Mouse (Mus musculus): Measurements from ENCODE around the gene Pwp2. TPM values are rescaled to one million over a fixed set of nuclear protein-coding genes. Genes with fewer than 3 reads are reported as not detected.
"Not testable (repeated sequence)": the region's sequence is repeated elsewhere in the genome, so short reads cannot be mapped to it uniquely, and the experiment has no call there.

The Pwp2 gene
- polyA plus RNA-seq, 1 experiment = 17.2 TPM

- TF ChIP-seq CTCF (IDR thresholded peaks at IDR 0.05; ENCODE audit: borderline replicate concordance, insufficient read depth, low read depth, low read length) = no peak
- no peak for TF ChIP-seq POLR2A (IDR thresholded peaks at IDR 0.05; ENCODE audit: borderline replicate concordance, insufficient read depth, low read length)
- 98% methylated on average over 2 of the region's 2 CpGs for WGBS
These were observed 56.3 kb downstream of the Pwp2 start for GRCm38 (mm10) chr10:78128647-78129046.

GRCm38 (mm10) chr10:78127931-78128330, 57.0 kb downstream of the Pwp2 start:
- WGBS = 73% methylated on average over 1 of the region's 1 CpGs
- Histone ChIP-seq H3K4me1 (ENCODE audit: control insufficient read depth, insufficient read depth, low read length) (peaks cover 7% of the 10 kb centered on the region), H3K27ac (ENCODE audit: insufficient read depth, low read length) (no peak overlapping the region), H3K27me3 (ENCODE audit: control insufficient read depth, insufficient read depth, low read length) (no peaks in the 10 kb centered on the region), H3K4me3 (replicated peaks; ENCODE audit: insufficient read depth, low read depth, low read length) (no peak overlapping the region)
- no peak for TF ChIP-seq CTCF (IDR thresholded peaks at IDR 0.05; ENCODE audit: borderline replicate concordance, insufficient read depth, low read depth, low read length)
- TF ChIP-seq POLR2A (IDR thresholded peaks at IDR 0.05; ENCODE audit: borderline replicate concordance, insufficient read depth, low read length) = no peak
- no peak for DNase-seq

More at GRCm38 (mm10) chr10:78128647-78129046, 56.3 kb downstream of the Pwp2 start:
- peaks cover 7% of the 10 kb centered on the region for H3K4me1 ChIP-seq (ENCODE audit: control insufficient read depth, insufficient read depth, low read length)
- H3K27ac ChIP-seq (ENCODE audit: insufficient read depth, low read length) = no peak overlapping the region
- no peak for DNase-seq
- no peak overlapping the region for H3K4me3 ChIP-seq (replicated peaks; ENCODE audit: insufficient read depth, low read depth, low read length)
- H3K27me3 ChIP-seq (ENCODE audit: control insufficient read depth, insufficient read depth, low read length) = no peaks in the 10 kb centered on the region

- 70% methylated on average over 9 of the region's 9 CpGs for WGBS
- Histone ChIP-seq H3K4me1 (ENCODE audit: control insufficient read depth, insufficient read depth, low read length) (peaks cover 7% of the 10 kb centered on the region), H3K4me3 (replicated peaks; ENCODE audit: insufficient read depth, low read depth, low read length) (no peak overlapping the region), H3K27me3 (ENCODE audit: control insufficient read depth, insufficient read depth, low read length) (no peaks in the 10 kb centered on the region), H3K27ac (ENCODE audit: insufficient read depth, low read length) (no peak overlapping the region)
- DNase-seq = no peak
- no peak for TF ChIP-seq POLR2A (IDR thresholded peaks at IDR 0.05; ENCODE audit: borderline replicate concordance, insufficient read depth, low read length)
- no peak for TF ChIP-seq CTCF (IDR thresholded peaks at IDR 0.05; ENCODE audit: borderline replicate concordance, insufficient read depth, low read depth, low read length)
These were observed 57.7 kb downstream of the Pwp2 start for GRCm38 (mm10) chr10:78127046-78127870.

GRCm38 (mm10) chr10:78126311-78126710, 58.6 kb downstream of the Pwp2 start:
- no peak overlapping the region for H3K4me3 ChIP-seq (replicated peaks; ENCODE audit: insufficient read depth, low read depth, low read length)
- TF ChIP-seq CTCF (IDR thresholded peaks at IDR 0.05; ENCODE audit: borderline replicate concordance, insufficient read depth, low read depth, low read length) (no peak), POLR2A (IDR thresholded peaks at IDR 0.05; ENCODE audit: borderline replicate concordance, insufficient read depth, low read length) (no peak)
- whole genome bisulfite sequencing = 93% methylated on average over 5 of the region's 5 CpGs
- no peak overlapping the region for H3K27ac ChIP-seq (ENCODE audit: insufficient read depth, low read length)
- peaks cover 7% of the 10 kb centered on the region for H3K4me1 ChIP-seq (ENCODE audit: control insufficient read depth, insufficient read depth, low read length)
- DNase-seq = no peak
- no peaks in the 10 kb centered on the region for H3K27me3 ChIP-seq (ENCODE audit: control insufficient read depth, insufficient read depth, low read length)

GRCm38 (mm10) chr10:78125061-78125460, 59.9 kb downstream of the Pwp2 start:
- not testable (repeated sequence) for H3K27me3 ChIP-seq (ENCODE audit: control insufficient read depth, insufficient read depth, low read length); H3K4me1 ChIP-seq (ENCODE audit: control insufficient read depth, insufficient read depth, low read length); DNase-seq; H3K4me3 ChIP-seq (replicated peaks; ENCODE audit: insufficient read depth, low read depth, low read length); H3K27ac ChIP-seq (ENCODE audit: insufficient read depth, low read length)
- WGBS = 93% methylated on average over 8 of the region's 8 CpGs

GRCm38 (mm10) chr10:78124137-78124536, 60.8 kb downstream of the Pwp2 start:
- not testable (repeated sequence) for H3K27me3 ChIP-seq (ENCODE audit: control insufficient read depth, insufficient read depth, low read length); H3K4me1 ChIP-seq (ENCODE audit: control insufficient read depth, insufficient read depth, low read length); DNase-seq; H3K27ac ChIP-seq (ENCODE audit: insufficient read depth, low read length); H3K4me3 ChIP-seq (replicated peaks; ENCODE audit: insufficient read depth, low read depth, low read length)
- 13% methylated on average over 6 of the region's 6 CpGs for WGBS

Other genes starting within 250 kb of the Pwp2 start
- 29.8 and 32.5 TPM in 2 replicates for gene Trpm2, start 214.6 kb downstream of the Pwp2 start, polyA plus RNA-seq (2012; rRNA removed)
- 69.3 and 74.5 TPM in 2 replicates for gene 1810043G02Rik, start 206.6 kb downstream of the Pwp2 start, polyA plus RNA-seq (2012; rRNA removed)
- 98.6 and 108 TPM in 2 replicates for gene Pfkl, start 175.1 kb downstream of the Pwp2 start, polyA plus RNA-seq (2012; rRNA removed)
- gene Dnmt3l, start 143.2 kb downstream of the Pwp2 start, polyA plus RNA-seq (2012; rRNA removed) = 0.46 and 1.8 TPM in 2 replicates
- 0.08 and 0.16 TPM in 2 replicates for gene Aire, start 141.5 kb downstream of the Pwp2 start, polyA plus RNA-seq (2012; rRNA removed)
- gene Icosl, start 115.8 kb downstream of the Pwp2 start, polyA plus RNA-seq (2012; rRNA removed) = 5.5 and 8.2 TPM in 2 replicates
- 169 and 172 TPM in 2 replicates for gene D10Jhu81e, start 15.4 kb downstream of the Pwp2 start, polyA plus RNA-seq (2012; rRNA removed)
- 74.3 and 75.0 TPM in 2 replicates for gene Trappc10, start 59.5 kb upstream of the Pwp2 start, polyA plus RNA-seq (2012; rRNA removed)
- 246 and 256 TPM in 2 replicates for gene Agpat3, start 167.3 kb upstream of the Pwp2 start, polyA plus RNA-seq (2012; rRNA removed)
- 596 and 620 TPM in 2 replicates for gene Rrp1, start 227.9 kb upstream of the Pwp2 start, polyA plus RNA-seq (2012; rRNA removed)
- 112 and 120 TPM in 2 replicates for gene Cstb, start 240.5 kb upstream of the Pwp2 start, polyA plus RNA-seq (2012; rRNA removed)

Measured in cerebellum, adult 2 months (tissue).